Mouse (Mus musculus): ENCODE results near the gene Sesn3. TPM values are rescaled to one million over a fixed set of nuclear protein-coding genes. Genes with fewer than 3 reads are reported as not detected.

Sesn3 gene
- polyA plus RNA-seq, 1 experiment from 2014 or later: 33.4 TPM

- no peaks in the 10 kb centered on the region for H3K27me3 ChIP-seq (ENCODE audit: control insufficient read depth, insufficient read depth, low read length)
- no peak overlapping the region for H3K9ac ChIP-seq (ENCODE audit: low read depth, low read length)
- DNase-seq (ENCODE audit: low spot score) (no peak), ATAC-seq (ENCODE audit: low FRiP score) (no peak)
- no peak overlapping the region for H3K27ac ChIP-seq (ENCODE audit: low read depth, low read length)
- H3K9me3 ChIP-seq (ENCODE audit: control insufficient read depth, low read length): no peaks in the 10 kb centered on the region
- no peak overlapping the region for H3K4me2 ChIP-seq (replicated peaks; ENCODE audit: low read depth, low read length)
- no peak overlapping the region for H3K4me3 ChIP-seq (ENCODE audit: low read depth, low read length)
- H3K36me3 ChIP-seq (ENCODE audit: control insufficient read depth, insufficient read depth, low read length): no peaks in the 10 kb centered on the region
- no peaks in the 10 kb centered on the region for H3K4me1 ChIP-seq (replicated peaks; ENCODE audit: control insufficient read depth, insufficient read depth, low read length)
Observed at GRCm38 (mm10) chr9:14372440-14372839, 97.6 kb downstream of the Sesn3 start.

GRCm38 (mm10) chr9:14376149-14376548, 101.3 kb downstream of the Sesn3 start:
- 89% methylated on average over 4 of the region's 4 CpGs for WGBS
- no peak overlapping the region for H3K9ac ChIP-seq (ENCODE audit: low read depth, low read length)
- no peaks in the 10 kb centered on the region for H3K9me3 ChIP-seq (ENCODE audit: control insufficient read depth, low read length)
- no peak overlapping the region for H3K4me2 ChIP-seq (replicated peaks; ENCODE audit: low read depth, low read length)
- no peak overlapping the region for H3K4me3 ChIP-seq (ENCODE audit: low read depth, low read length)
- ATAC-seq (ENCODE audit: low FRiP score) (no peak), DNase-seq (ENCODE audit: low spot score) (no peak)
- H3K27ac ChIP-seq (ENCODE audit: low read depth, low read length): no peak overlapping the region
- H3K36me3 ChIP-seq (ENCODE audit: control insufficient read depth, insufficient read depth, low read length): no peaks in the 10 kb centered on the region
- 0 out of 2 replicates have a peak, but pooled peaks cover 2% of the 10 kb centered on the region for H3K27me3 ChIP-seq (ENCODE audit: control insufficient read depth, insufficient read depth, low read length)
- H3K4me1 ChIP-seq (replicated peaks; ENCODE audit: control insufficient read depth, insufficient read depth, low read length): no peaks in the 10 kb centered on the region; the same call in 1 of the 2 replicates

GRCm38 (mm10) chr9:14378151-14378550, 103.3 kb downstream of the Sesn3 start:
- Histone ChIP-seq H3K4me2 (replicated peaks; ENCODE audit: low read depth, low read length) (no peak overlapping the region), H3K4me1 (replicated peaks; ENCODE audit: control insufficient read depth, insufficient read depth, low read length) (no peaks in the 10 kb centered on the region; the same call in 1 of the 2 replicates), H3K4me3 (ENCODE audit: low read depth, low read length) (no peak overlapping the region), H3K36me3 (ENCODE audit: control insufficient read depth, insufficient read depth, low read length) (no peaks in the 10 kb centered on the region), H3K27ac (ENCODE audit: low read depth, low read length) (no peak overlapping the region), H3K27me3 (ENCODE audit: control insufficient read depth, insufficient read depth, low read length) (0 out of 2 replicates have a peak, but pooled peaks cover 2% of the 10 kb centered on the region), H3K9me3 (ENCODE audit: control insufficient read depth, low read length) (no peaks in the 10 kb centered on the region), H3K9ac (ENCODE audit: low read depth, low read length) (no peak overlapping the region)
- 100% methylated on average over 2 of the region's 2 CpGs for WGBS
- ATAC-seq (ENCODE audit: low FRiP score) (no peak), DNase-seq (ENCODE audit: low spot score) (no peak)

GRCm38 (mm10) chr9:14379769-14380385, 105.0 kb downstream of the Sesn3 start:
- Histone ChIP-seq H3K4me3 (ENCODE audit: low read depth, low read length) (peak overlapping the region; percentile 62), H3K9ac (ENCODE audit: low read depth, low read length) (peak overlapping the region; percentile 73), H3K36me3 (ENCODE audit: control insufficient read depth, insufficient read depth, low read length) (no peaks in the 10 kb centered on the region), H3K27me3 (ENCODE audit: control insufficient read depth, insufficient read depth, low read length) (0 out of 2 replicates have a peak, but pooled peaks cover 2% of the 10 kb centered on the region), H3K27ac (ENCODE audit: low read depth, low read length) (no peak overlapping the region), H3K9me3 (ENCODE audit: control insufficient read depth, low read length) (no peaks in the 10 kb centered on the region), H3K4me1 (replicated peaks; ENCODE audit: control insufficient read depth, insufficient read depth, low read length) (no peaks in the 10 kb centered on the region; the same call in 1 of the 2 replicates), H3K4me2 (replicated peaks; ENCODE audit: low read depth, low read length) (peak overlapping the region; percentile 97)
- no peak for DNase-seq (ENCODE audit: low spot score)
- no peak; the same call in 1 of the 2 replicates for ATAC-seq (ENCODE audit: low FRiP score)
- 22% methylated on average over 8 of the region's 8 CpGs for WGBS

- Histone ChIP-seq H3K4me1 (replicated peaks; ENCODE audit: control insufficient read depth, insufficient read depth, low read length) (no peaks in the 10 kb centered on the region; the same call in 1 of the 2 replicates), H3K4me2 (replicated peaks; ENCODE audit: low read depth, low read length) (peak overlapping the region; percentile 97), H3K36me3 (ENCODE audit: control insufficient read depth, insufficient read depth, low read length) (no peaks in the 10 kb centered on the region), H3K4me3 (ENCODE audit: low read depth, low read length) (peak overlapping the region; percentile 62), H3K27me3 (ENCODE audit: control insufficient read depth, insufficient read depth, low read length) (0 out of 2 replicates have a peak, but pooled peaks cover 2% of the 10 kb centered on the region), H3K9ac (ENCODE audit: low read depth, low read length) (peak overlapping the region; percentile 73), H3K27ac (ENCODE audit: low read depth, low read length) (peak overlapping the region; percentile 52), H3K9me3 (ENCODE audit: control insufficient read depth, low read length) (no peaks in the 10 kb centered on the region)
- peak; percentile 95 for ATAC-seq (ENCODE audit: low FRiP score)
- WGBS: under 1% methylated on average over 76 of the region's 76 CpGs
- peak; percentile 80 for DNase-seq (ENCODE audit: low spot score)
Observed at GRCm38 (mm10) chr9:14380386-14381285, 105.8 kb downstream of the Sesn3 start.

- Histone ChIP-seq H3K4me1 (replicated peaks; ENCODE audit: control insufficient read depth, insufficient read depth, low read length) (no peaks in the 10 kb centered on the region; the same call in 1 of the 2 replicates), H3K4me3 (ENCODE audit: low read depth, low read length) (peak within 1 kb of the TSS; percentile 62), H3K4me2 (replicated peaks; ENCODE audit: low read depth, low read length) (peak within 1 kb of the TSS; percentile 97), H3K27ac (ENCODE audit: low read depth, low read length) (peak within 1 kb of the TSS; percentile 52), H3K9ac (ENCODE audit: low read depth, low read length) (peak within 1 kb of the TSS; percentile 73), H3K27me3 (ENCODE audit: control insufficient read depth, insufficient read depth, low read length) (0 out of 2 replicates have a peak, but pooled peaks cover 2% of the 10 kb centered on the region), H3K36me3 (ENCODE audit: control insufficient read depth, insufficient read depth, low read length) (no peaks in the 10 kb centered on the region), H3K9me3 (ENCODE audit: control insufficient read depth, low read length) (no peaks in the 10 kb centered on the region)
- peak; percentile 61 for ATAC-seq (ENCODE audit: low FRiP score)
- 4% methylated on average over 8 of the region's 8 CpGs for WGBS
- peak; percentile 40 for DNase-seq (ENCODE audit: low spot score)
Observed at GRCm38 (mm10) chr9:14381353-14382055, 106.6 kb downstream of the Sesn3 start, which contains the start of gene Endod1. Gene Endod1 (minus strand): TSS chr9:14381507.

- Histone ChIP-seq H3K4me3 (ENCODE audit: low read depth, low read length) (no peak overlapping the region), H3K9ac (ENCODE audit: low read depth, low read length) (no peak overlapping the region), H3K36me3 (ENCODE audit: control insufficient read depth, insufficient read depth, low read length) (no peaks in the 10 kb centered on the region), H3K4me2 (replicated peaks; ENCODE audit: low read depth, low read length) (no peak overlapping the region), H3K27ac (ENCODE audit: low read depth, low read length) (no peak overlapping the region), H3K9me3 (ENCODE audit: control insufficient read depth, low read length) (no peaks in the 10 kb centered on the region), H3K4me1 (replicated peaks; ENCODE audit: control insufficient read depth, insufficient read depth, low read length) (no peaks in the 10 kb centered on the region; the same call in 1 of the 2 replicates), H3K27me3 (ENCODE audit: control insufficient read depth, insufficient read depth, low read length) (0 out of 2 replicates have a peak, but pooled peaks cover 2% of the 10 kb centered on the region)
- ATAC-seq (ENCODE audit: low FRiP score) (no peak), DNase-seq (ENCODE audit: low spot score) (no peak)
- 85% methylated on average over 5 of the region's 5 CpGs for WGBS
Observed at GRCm38 (mm10) chr9:14382256-14382791, 107.5 kb downstream of the Sesn3 start.

Data from hindbrain, embryonic 11.5 days (tissue).